Mouse (Mus musculus) forebrain, embryonic 10.5 days (tissue): ENCODE measurements around the gene Vrk3. TPM values are rescaled to one million over a fixed set of nuclear protein-coding genes. Genes with fewer than 3 reads are reported as not detected.

ENCODE experiments used
- DNase-seq: peaks from one replicate; pipeline ENCODE4 v3.0.0-alpha.2; 2017; ENCODE audit warnings: low spot score; ENCODE audit errors: extremely low spot score
- H3K27ac ChIP-seq: fragments of 300-500 bp; sonication (generic); 2 replicates; pipeline ENCODE4 v1.5.1; 2016; ENCODE audit warnings: mild to moderate bottlenecking
- H3K27me3 ChIP-seq: fragments of 300-500 bp; sonication (generic); 2 replicates; pipeline ENCODE4 v1.6.1; 2016; ENCODE audit warnings: mild to moderate bottlenecking; ENCODE audit not compliant: poor library complexity, severe bottlenecking
- H3K36me3 ChIP-seq: fragments of 300-500 bp; sonication (generic); replicated peaks from 2 replicates; pipeline ENCODE4 v1.6.1; 2016; ENCODE audit warnings: mild to moderate bottlenecking, moderate library complexity
- H3K4me1 ChIP-seq: fragments of 300-500 bp; sonication (generic); 2 replicates; pipeline ENCODE4 v1.6.1; 2016
- H3K4me3 ChIP-seq: fragments of 300-500 bp; sonication (generic); 2 replicates; pipeline ENCODE4 v1.5.1; 2016; ENCODE audit warnings: mild to moderate bottlenecking, moderate library complexity
- H3K9me3 ChIP-seq: fragments of 300-500 bp; sonication (generic); 2 replicates; pipeline ENCODE4 v1.6.1; 2016; ENCODE audit warnings: mild to moderate bottlenecking, moderate library complexity
- WGBS: fragments of 180-500 bp; shearing (Covaris S2); methylation state at CpG from one replicate; pipeline ENCODE4 v1.1.7; 2016; 5-methylcytosine and 5-hydroxymethylcytosine counted together
- polyA plus RNA-seq: library from polyadenylated mRNA; unstranded; fragments of >200 nt; fragmentation: Nextera tagmentation; extraction: Ambion mirVana; gene quantifications from 2 replicates; pipeline ENCODE4 v1.2.1, GENCODE M21; 2016

The Vrk3 gene
- polyA plus RNA-seq, 1 experiment from 2014 or later, result 43.4 TPM

- Histone ChIP-seq H3K27ac (no peak overlapping the region), H3K4me1 (peaks cover 26% of the 10 kb centered on the region), H3K27me3 (no peaks in the 10 kb centered on the region), H3K4me3 (no peak overlapping the region), H3K9me3 (no peaks in the 10 kb centered on the region), H3K36me3 (peaks cover 75% of the 10 kb centered on the region)
- DNase-seq, result no peak
- 89% methylated on average over 3 of the region's 3 CpGs for WGBS
These were observed 78.6 kb downstream of the Vrk3 start for GRCm38 (mm10) chr7:44826771-44827170.

Other genes with a start within 250 kb of the Vrk3 start
- 0.06 and 0.12 TPM in 2 replicates for gene Mybpc2, start 223.8 kb upstream of the Vrk3 start, polyA plus RNA-seq
- not detected in 2 replicates for gene Spib, start 216.3 kb upstream of the Vrk3 start, polyA plus RNA-seq
- gene Pold1, start 199.6 kb upstream of the Vrk3 start, polyA plus RNA-seq, result 190 and 195 TPM in 2 replicates
- 74.6 and 76.2 TPM in 2 replicates for gene Nr1h2, start 194.5 kb upstream of the Vrk3 start, polyA plus RNA-seq
- gene Napsa, start 176.0 kb upstream of the Vrk3 start, polyA plus RNA-seq, result 0.29 and 0.48 TPM in 2 replicates
- 0.80 and 0.84 TPM in 2 replicates for gene Kcnc3, start 157.7 kb upstream of the Vrk3 start, polyA plus RNA-seq
- 1.5 and 1.8 TPM in 2 replicates for gene Myh14, start 77.6 kb upstream of the Vrk3 start, polyA plus RNA-seq
- gene Izumo2, start 39.7 kb upstream of the Vrk3 start, polyA plus RNA-seq, result not detected in 2 replicates
- 3.5 and 4.3 TPM in 2 replicates for gene Zfp473, start 2.6 kb downstream of the Vrk3 start, polyA plus RNA-seq
- gene Nup62, start 67.7 kb downstream of the Vrk3 start, polyA plus RNA-seq, result 168 and 172 TPM in 2 replicates
- gene Il4i1, start 68.0 kb downstream of the Vrk3 start, polyA plus RNA-seq, result 0.85 and 1.7 TPM in 2 replicates
- 3.3 and 3.6 TPM in 2 replicates for gene Atf5, start 68.2 kb downstream of the Vrk3 start, polyA plus RNA-seq
- gene Akt1s1, start 100.6 kb downstream of the Vrk3 start, polyA plus RNA-seq, result 84.3 and 84.6 TPM in 2 replicates
- gene Tbc1d17, start 100.7 kb downstream of the Vrk3 start, polyA plus RNA-seq, result 72.8 and 73.6 TPM in 2 replicates
- gene Pnkp, start 108.7 kb downstream of the Vrk3 start, polyA plus RNA-seq, result 37.8 and 39.8 TPM in 2 replicates
- gene Ptov1, start 121.4 kb downstream of the Vrk3 start, polyA plus RNA-seq, result 415 and 438 TPM in 2 replicates
- gene Med25, start 144.3 kb downstream of the Vrk3 start, polyA plus RNA-seq, result 175 and 185 TPM in 2 replicates
- gene Fuz, start 147.7 kb downstream of the Vrk3 start, polyA plus RNA-seq, result 24.8 and 25.0 TPM in 2 replicates
- 69.1 and 69.5 TPM in 2 replicates for gene Ap2a1, start 181.1 kb downstream of the Vrk3 start, polyA plus RNA-seq
- gene Tsks, start 194.8 kb downstream of the Vrk3 start, polyA plus RNA-seq, result 0.47 TPM in 1 of 2 replicates, not detected in the other
- 19.4 and 20.8 TPM in 2 replicates for gene Cpt1c, start 226.4 kb downstream of the Vrk3 start, polyA plus RNA-seq
- 909 and 984 TPM in 2 replicates for gene Prmt1, start 238.2 kb downstream of the Vrk3 start, polyA plus RNA-seq
- gene Irf3, start 249.2 kb downstream of the Vrk3 start, polyA plus RNA-seq, result 70.5 and 76.0 TPM in 2 replicates